Mouse (Mus musculus) limb, embryonic 14.5 days (tissue): ENCODE results near the gene Tmem30a. TPM values are rescaled to one million over a fixed set of nuclear protein-coding genes. Genes with fewer than 3 reads are reported as not detected.

Source experiments
- ATAC-seq: fragments of 200-750 bp; cut with Nextera tagmentation; 2 replicates; pipeline ENCODE4 v1.8.0; 2017; ENCODE audit warnings: low read depth, moderate number of reproducible peaks, moderate TSS enrichment; ENCODE audit not compliant: low FRiP score
- DNase-seq: peaks from one replicate; pipeline ENCODE4 v3.0.0-alpha.2; 2015; ENCODE audit warnings: low spot score
- H3K27ac ChIP-seq: fragments of 300-500 bp; sonication (generic); replicated peaks from 2 replicates; pipeline ENCODE4 v1.5.1; 2014; ENCODE audit warnings: low read depth, mild to moderate bottlenecking, low read length, moderate library complexity, mixed read lengths
- H3K27me3 ChIP-seq: fragments of 300-500 bp; sonication (generic); 2 replicates; pipeline ENCODE4 v1.6.1; 2014; ENCODE audit warnings: low read length, mixed read lengths; ENCODE audit not compliant: control insufficient read depth, insufficient read depth
- H3K36me3 ChIP-seq: fragments of 300-500 bp; sonication (generic); 2 replicates; pipeline ENCODE4 v1.6.1; 2014; ENCODE audit warnings: mild to moderate bottlenecking, low read length, moderate library complexity, mixed read lengths; ENCODE audit not compliant: control insufficient read depth, insufficient read depth
- H3K4me1 ChIP-seq: fragments of 300-500 bp; sonication (generic); 2 replicates; pipeline ENCODE4 v1.6.1; 2014; ENCODE audit warnings: antibody characterized with exemption, low read length, mixed read lengths; ENCODE audit not compliant: control insufficient read depth, insufficient read depth
- H3K4me2 ChIP-seq: fragments of 300-500 bp; sonication (generic); replicated peaks from 2 replicates; pipeline ENCODE4 v1.6.1; 2014; ENCODE audit warnings: low read depth, mild to moderate bottlenecking, low read length, moderate library complexity; ENCODE audit not compliant: severe bottlenecking
- H3K4me3 ChIP-seq: fragments of 300-500 bp; sonication (generic); replicated peaks from 2 replicates; pipeline ENCODE4 v1.5.1; 2014; ENCODE audit warnings: low read length
- H3K9ac ChIP-seq: fragments of 300-500 bp; sonication (generic); 2 replicates; pipeline ENCODE4 v1.6.1; 2014; ENCODE audit warnings: mild to moderate bottlenecking, low read depth, low read length, moderate library complexity; ENCODE audit not compliant: severe bottlenecking
- H3K9me3 ChIP-seq: fragments of 300-500 bp; sonication (generic); 2 replicates; pipeline ENCODE4 v1.6.1; 2016; ENCODE audit warnings: low read length; ENCODE audit not compliant: control insufficient read depth
- POLR2A ChIP-seq: fragments of 200-500 bp; IDR thresholded peaks from 2 replicates; pipeline ENCODE4 v1.8.0; 2012; ENCODE audit warnings: inconsistent platforms, mild to moderate bottlenecking, moderate library complexity, borderline replicate concordance; ENCODE audit not compliant: insufficient read depth, insufficient read length; ENCODE audit errors: extremely low read depth
- WGBS: fragments of 180-500 bp; shearing (Covaris S2); extraction: QIAGEN DNeasy Blood & Tissue Kit; methylation state at CpG from one replicate; pipeline ENCODE4 v1.1.7; 2014; 5-methylcytosine and 5-hydroxymethylcytosine counted together
- polyA plus RNA-seq, 2 experiments: library from polyadenylated mRNA; depleted of rRNA in 1 of 2; stranded (reverse) in 1 of 2; unstranded in 1 of 2; fragments of >200 nt; fragmentation: Nextera tagmentation in 1 of 2; extraction: Ambion mirVana in 1 of 2; gene quantifications; 2 replicates each; pipeline versions ENCODE4 v1.2.1 to v1.2.3; 2012 to 2014

Tmem30a gene
- polyA plus RNA-seq, 2 experiments: 34.9 to 52.8 TPM

GRCm38 (mm10) chr9:79785794-79786085 is 7.6 kb downstream of the Tmem30a start:
- H3K27ac ChIP-seq: no peak overlapping the region
- no peaks in the 10 kb centered on the region for H3K36me3 ChIP-seq
- DNase-seq: no peak
- WGBS: 65% methylated on average over 2 of the region's 2 CpGs
- no peak overlapping the region for H3K4me3 ChIP-seq
- H3K4me1 ChIP-seq: peaks cover 7% of the 10 kb centered on the region; the same call in 1 of the 2 replicates
- H3K4me2 ChIP-seq: no peak overlapping the region
- H3K27me3 ChIP-seq: no peaks in the 10 kb centered on the region
- H3K9ac ChIP-seq: no peak overlapping the region
- no peaks in the 10 kb centered on the region for H3K9me3 ChIP-seq
- no peak for ATAC-seq
- no peak for TF ChIP-seq POLR2A

- no peak for TF ChIP-seq POLR2A
- Histone ChIP-seq H3K4me1 (peaks cover 6% of the 10 kb centered on the region; the same call in 1 of the 2 replicates), H3K9ac (no peak overlapping the region), H3K4me2 (no peak overlapping the region), H3K36me3 (no peaks in the 10 kb centered on the region), H3K27me3 (no peaks in the 10 kb centered on the region), H3K27ac (no peak overlapping the region), H3K4me3 (no peak overlapping the region), H3K9me3 (no peaks in the 10 kb centered on the region)
- DNase-seq (no peak), ATAC-seq (no peak)
- WGBS: 72% methylated on average over 2 of the region's 2 CpGs
These were observed 8.1 kb downstream of the Tmem30a start for GRCm38 (mm10) chr9:79784934-79785793.

- Histone ChIP-seq H3K4me3 (no peak overlapping the region), H3K27ac (no peak overlapping the region), H3K4me1 (peaks cover 3% of the 10 kb centered on the region; the same call in 1 of the 2 replicates), H3K36me3 (no peaks in the 10 kb centered on the region), H3K4me2 (no peak overlapping the region), H3K9ac (no peak overlapping the region), H3K27me3 (no peaks in the 10 kb centered on the region), H3K9me3 (no peaks in the 10 kb centered on the region)
- no peak for ATAC-seq
- DNase-seq: no peak
- WGBS: 39% methylated on average over 3 of the region's 3 CpGs
- TF ChIP-seq POLR2A: no peak
These were observed 8.9 kb downstream of the Tmem30a start for GRCm38 (mm10) chr9:79784439-79784838.

GRCm38 (mm10) chr9:79779354-79779753 is 14.0 kb downstream of the Tmem30a start:
- WGBS: 79% methylated on average over 2 of the region's 2 CpGs
- Histone ChIP-seq H3K4me2 (no peak overlapping the region), H3K9me3 (no peaks in the 10 kb centered on the region), H3K27me3 (no peaks in the 10 kb centered on the region), H3K27ac (no peak overlapping the region), H3K4me3 (no peak overlapping the region), H3K36me3 (peaks cover 21% of the 10 kb centered on the region), H3K4me1 (no peaks in the 10 kb centered on the region), H3K9ac (no peak overlapping the region)
- TF ChIP-seq POLR2A: no peak
- DNase-seq (peak; percentile 14), ATAC-seq (no peak)

GRCm38 (mm10) chr9:79766991-79767545 is 26.2 kb downstream of the Tmem30a start:
- no peak overlapping the region for H3K9ac ChIP-seq
- peaks cover 16% of the 10 kb centered on the region; the same call in 1 of the 2 replicates for H3K36me3 ChIP-seq
- WGBS: 95% methylated on average over 5 of the region's 5 CpGs
- H3K27ac ChIP-seq: no peak overlapping the region
- no peaks in the 10 kb centered on the region for H3K27me3 ChIP-seq
- ATAC-seq (no peak), DNase-seq (no peak)
- no peaks in the 10 kb centered on the region for H3K4me1 ChIP-seq
- H3K4me3 ChIP-seq: no peak overlapping the region
- no peak for TF ChIP-seq POLR2A
- no peak overlapping the region for H3K4me2 ChIP-seq
- H3K9me3 ChIP-seq: no peaks in the 10 kb centered on the region
